Mouse (Mus musculus) kidney, embryonic 14.5 days (tissue): ENCODE results near the gene Tmem235. TPM values are rescaled to one million over a fixed set of nuclear protein-coding genes. Genes with fewer than 3 reads are reported as not detected.

Source experiments
- ATAC-seq: fragments of 200-750 bp; cut with Nextera tagmentation; 2 replicates; pipeline ENCODE4 v1.8.0; 2017; ENCODE audit warnings: moderate number of reproducible peaks, mild to moderate bottlenecking, moderate TSS enrichment, moderate library complexity; ENCODE audit not compliant: low FRiP score, low TSS enrichment
- H3K27ac ChIP-seq: fragments of 300-500 bp; sonication (generic); 2 replicates; pipeline ENCODE4 v1.5.1; 2014; ENCODE audit warnings: low read depth, mild to moderate bottlenecking, low read length, moderate library complexity, mixed read lengths
- H3K27me3 ChIP-seq: fragments of 300-500 bp; sonication (generic); 2 replicates; pipeline ENCODE4 v1.6.1; 2014; ENCODE audit warnings: mild to moderate bottlenecking, low read length; ENCODE audit not compliant: control insufficient read depth, insufficient read depth
- H3K36me3 ChIP-seq: fragments of 300-500 bp; sonication (generic); 2 replicates; pipeline ENCODE4 v1.6.1; 2014; ENCODE audit warnings: low read length, mixed read lengths; ENCODE audit not compliant: control insufficient read depth, insufficient read depth
- H3K4me1 ChIP-seq: fragments of 300-500 bp; sonication (generic); 2 replicates; pipeline ENCODE4 v1.6.1; 2014; ENCODE audit warnings: low read length, mixed read lengths; ENCODE audit not compliant: control insufficient read depth, insufficient read depth
- H3K4me2 ChIP-seq: fragments of 300-500 bp; sonication (generic); replicated peaks from 2 replicates; pipeline ENCODE4 v1.6.1; 2014; ENCODE audit warnings: low read depth, mild to moderate bottlenecking, low read length
- H3K4me3 ChIP-seq: fragments of 300-500 bp; sonication (generic); 2 replicates; pipeline ENCODE4 v1.5.1; 2014; ENCODE audit warnings: mild to moderate bottlenecking, low read length
- H3K9ac ChIP-seq: fragments of 300-500 bp; sonication (generic); 2 replicates; pipeline ENCODE4 v1.6.1; 2014; ENCODE audit warnings: low read depth, mild to moderate bottlenecking, low read length, moderate library complexity
- H3K9me3 ChIP-seq: fragments of 300-500 bp; sonication (generic); 2 replicates; pipeline ENCODE4 v1.6.1; 2016; ENCODE audit warnings: low read length; ENCODE audit not compliant: control insufficient read depth
- WGBS: fragments of 180-500 bp; shearing (Covaris S2); extraction: QIAGEN DNeasy Blood & Tissue Kit; methylation state at CpG from one replicate; pipeline ENCODE4 v1.1.7; 2014; 5-methylcytosine and 5-hydroxymethylcytosine counted together
- polyA plus RNA-seq: library from polyadenylated mRNA; unstranded; fragments of >200 nt; fragmentation: Nextera tagmentation; extraction: Ambion mirVana; gene quantifications from 2 replicates; pipeline ENCODE4 v1.2.1, GENCODE M21; 2014

Gene Tmem235
- polyA plus RNA-seq, 1 experiment from 2014 or later, result not detected

GRCm38 (mm10) chr11:117912684-117913352, 52.3 kb downstream of the Tmem235 start:
- Histone ChIP-seq H3K27me3 (no peaks in the 10 kb centered on the region), H3K4me2 (peak overlapping the region; percentile 15), H3K36me3 (no peaks in the 10 kb centered on the region), H3K9ac (peak overlapping the region; percentile 31; the same call in 1 of the 2 replicates), H3K9me3 (peaks cover 7% of the 10 kb centered on the region; the same call in 1 of the 2 replicates), H3K4me1 (no peaks in the 10 kb centered on the region), H3K4me3 (no peak overlapping the region), H3K27ac (no peak overlapping the region)
- ATAC-seq, result peak; percentile 71
- WGBS, result 31% methylated on average over 13 of the region's 13 CpGs

- H3K4me3 ChIP-seq, result no peak overlapping the region
- ATAC-seq, result no peak
- 50% methylated on average over 12 of the region's 12 CpGs for WGBS
- peaks cover 7% of the 10 kb centered on the region; the same call in 1 of the 2 replicates for H3K9me3 ChIP-seq
- H3K9ac ChIP-seq, result no peak overlapping the region
- no peaks in the 10 kb centered on the region for H3K27me3 ChIP-seq
- H3K4me2 ChIP-seq, result no peak overlapping the region
- H3K27ac ChIP-seq, result no peak overlapping the region
- peaks cover 9% of the 10 kb centered on the region for H3K4me1 ChIP-seq
- no peaks in the 10 kb centered on the region for H3K36me3 ChIP-seq
These were observed 54.0 kb downstream of the Tmem235 start for GRCm38 (mm10) chr11:117914531-117914930.

Other genes with a start within 250 kb of the Tmem235 start
- gene Tnrc6c, start 206.5 kb upstream of the Tmem235 start, polyA plus RNA-seq, result 11.5 and 13.2 TPM in 2 replicates
- 1.3 and 3.4 TPM in 2 replicates for gene Tmc8, start 78.7 kb upstream of the Tmem235 start, polyA plus RNA-seq
- 22.6 and 27.2 TPM in 2 replicates for gene Tmc6, start 78.6 kb upstream of the Tmem235 start, polyA plus RNA-seq
- gene 6030468B19Rik, start 63.1 kb upstream of the Tmem235 start, polyA plus RNA-seq, result not detected in 2 replicates
- 0.58 and 0.59 TPM in 2 replicates for gene Gm20708, start 51.1 kb upstream of the Tmem235 start, polyA plus RNA-seq
- gene Syngr2, start 51.1 kb upstream of the Tmem235 start, polyA plus RNA-seq, result 75.1 and 85.7 TPM in 2 replicates
- 3.6 and 4.1 TPM in 2 replicates for gene Afmid, start 34.8 kb upstream of the Tmem235 start, polyA plus RNA-seq
- 129 and 174 TPM in 2 replicates for gene Tk1, start 34.7 kb upstream of the Tmem235 start, polyA plus RNA-seq
- gene Birc5, start 11.5 kb upstream of the Tmem235 start, polyA plus RNA-seq, result 350 and 420 TPM in 2 replicates
- gene Tha1, start 12.7 kb downstream of the Tmem235 start, polyA plus RNA-seq, result 4.3 and 5.1 TPM in 2 replicates
- gene Socs3, start 109.3 kb downstream of the Tmem235 start, polyA plus RNA-seq, result 6.7 and 9.6 TPM in 2 replicates
- 30.0 and 37.5 TPM in 2 replicates for gene Pgs1, start 125.5 kb downstream of the Tmem235 start, polyA plus RNA-seq